Mouse (Mus musculus) 3134 (cell line): ENCODE measurements around the gene Arid4a.

Source experiments
- DNase-seq: peaks from one replicate; pipeline ENCODE4 v3.0.0-alpha.2; 2011; ENCODE audit warnings: low spot score; ENCODE audit not compliant: insufficient read length; ENCODE audit errors: extremely low read depth

Gene Arid4a

GRCm38 (mm10) chr12:71015363-71016210, at the start of gene Arid4a:
Gene Arid4a, plus strand, starts transcription at chr12:71015990.
- DNase-seq: peak; percentile 96

- DNase-seq: no peak
Measured at GRCm38 (mm10) chr12:70967581-70967980, 48.2 kb upstream of the Arid4a start.

- peak; percentile 85 for DNase-seq
Measured at GRCm38 (mm10) chr12:70968141-70968790, 47.5 kb upstream of the Arid4a start.

GRCm38 (mm10) chr12:70968791-70969307, 46.9 kb upstream of the Arid4a start:
- DNase-seq: peak; percentile 71

- DNase-seq: peak; percentile 67
Measured at GRCm38 (mm10) chr12:70969485-70970184, 46.2 kb upstream of the Arid4a start.

GRCm38 (mm10) chr12:70973831-70974230, 42.0 kb upstream of the Arid4a start:
- DNase-seq: no peak

GRCm38 (mm10) chr12:70974441-70975266, 41.1 kb upstream of the Arid4a start, which contains the start of gene Psma3:
Gene Psma3, plus strand, starts transcription at chr12:70974621.
- peak; percentile 91 for DNase-seq

- DNase-seq: no peak
Measured at GRCm38 (mm10) chr12:70975406-70975805, 40.4 kb upstream of the Arid4a start.

GRCm38 (mm10) chr12:70975891-70976290, 39.9 kb upstream of the Arid4a start:
- no peak for DNase-seq

- DNase-seq: no peak
Measured at GRCm38 (mm10) chr12:70978345-70978744, 37.4 kb upstream of the Arid4a start.

GRCm38 (mm10) chr12:70984855-70985550, 30.8 kb upstream of the Arid4a start:
- no peak for DNase-seq

- no peak for DNase-seq
Measured at GRCm38 (mm10) chr12:70997225-70997624, 18.6 kb upstream of the Arid4a start.

GRCm38 (mm10) chr12:70999423-70999903, 16.3 kb upstream of the Arid4a start:
- no peak for DNase-seq

GRCm38 (mm10) chr12:71000344-71000743, 15.4 kb upstream of the Arid4a start:
- no peak for DNase-seq

- no peak for DNase-seq
Measured at GRCm38 (mm10) chr12:71001456-71001855, 14.3 kb upstream of the Arid4a start.

GRCm38 (mm10) chr12:71003760-71004426, 11.9 kb upstream of the Arid4a start:
- no peak for DNase-seq

- no peak for DNase-seq
Measured at GRCm38 (mm10) chr12:71006141-71006540, 9.6 kb upstream of the Arid4a start.

- DNase-seq: no peak
Measured at GRCm38 (mm10) chr12:71006901-71007300, 8.9 kb upstream of the Arid4a start.

GRCm38 (mm10) chr12:71009769-71010168, 6.0 kb upstream of the Arid4a start:
- DNase-seq: no peak
